Mouse (Mus musculus): ENCODE measurements around the gene Dus1l. TPM values are rescaled to one million over a fixed set of nuclear protein-coding genes. Genes with fewer than 3 reads are reported as not detected.
"Not testable (repeated sequence)": the region's sequence is repeated elsewhere in the genome, so short reads cannot be mapped to it uniquely, and the experiment has no call there.

Dus1l gene
- 10 to 100 TPM; 35.2 to 37.4 TPM for total RNA-seq (2021)
- long read RNA-seq, experiment 1, partial matches to known transcripts = 46 of 96 reads
- long read RNA-seq, experiment 1, other reads (novel, unspliced or antisense) = 49 of 96 reads
- long read RNA-seq, experiment 2, partial matches to known transcripts = 38 of 87 reads
- long read RNA-seq, experiment 2, other reads (novel, unspliced or antisense) = 49 of 87 reads

GRCm38 (mm10) chr11:120795756-120796613 is at the start of gene Dus1l:
Gene Dus1l, minus strand, starts transcription at chr11:120796403.
- intact Hi-C loops (cut with DNase I; ENCODE audit: low total_unique reads) = no loop called here
- peak; percentile 95 for DNase-seq

GRCm38 (mm10) chr11:120844329-120844728 is 48.1 kb upstream of the Dus1l start:
- no peak for DNase-seq
- intact Hi-C loops (cut with DNase I; ENCODE audit: low total_unique reads) = no loop called here

GRCm38 (mm10) chr11:120833555-120834280 is 37.5 kb upstream of the Dus1l start:
- DNase-seq = peak; percentile 1
- intact Hi-C loops (cut with DNase I; ENCODE audit: low total_unique reads) = no loop called here

GRCm38 (mm10) chr11:120832962-120833361 is 36.8 kb upstream of the Dus1l start:
- intact Hi-C loops (cut with DNase I; ENCODE audit: low total_unique reads); DNase-seq: not testable (repeated sequence)

- intact Hi-C loops (cut with DNase I; ENCODE audit: low total_unique reads) = no loop called here
- DNase-seq = no peak
These were observed 35.6 kb upstream of the Dus1l start for GRCm38 (mm10) chr11:120831659-120832440.

- DNase-seq = peak; percentile 4
- intact Hi-C loops (cut with DNase I; ENCODE audit: low total_unique reads) = no loop called here
These were observed 34.5 kb upstream of the Dus1l start for GRCm38 (mm10) chr11:120830686-120831085.

- peak; percentile 2 for DNase-seq
- intact Hi-C loops (cut with DNase I; ENCODE audit: low total_unique reads) = loop anchor here (10.0 kb wide), 1 partner anchor 65 kb away; no protein-coding TSS in a partner anchor
These were observed 33.7 kb upstream of the Dus1l start for GRCm38 (mm10) chr11:120829757-120830532.

GRCm38 (mm10) chr11:120828416-120828815 is 32.2 kb upstream of the Dus1l start:
- no peak for DNase-seq
- intact Hi-C loops (cut with DNase I; ENCODE audit: low total_unique reads) = loop anchor here (10.0 kb wide), 1 partner anchor 66 kb away; no protein-coding TSS in a partner anchor

- intact Hi-C loops (cut with DNase I; ENCODE audit: low total_unique reads) = loop anchor here (10.0 kb wide), 1 partner anchor 69 kb away; no protein-coding TSS in a partner anchor
- peak; percentile 3 for DNase-seq
These were observed 30.1 kb upstream of the Dus1l start for GRCm38 (mm10) chr11:120826016-120826953.

GRCm38 (mm10) chr11:120825289-120825863 is 29.2 kb upstream of the Dus1l start:
- intact Hi-C loops (cut with DNase I; ENCODE audit: low total_unique reads) = loop anchor here (10.0 kb wide), 1 partner anchor 69 kb away; no protein-coding TSS in a partner anchor

GRCm38 (mm10) chr11:120824787-120825288 is 28.6 kb upstream of the Dus1l start:
- DNase-seq = no peak
- intact Hi-C loops (cut with DNase I; ENCODE audit: low total_unique reads) = loop anchor here (10.0 kb wide), 1 partner anchor 70 kb away; no protein-coding TSS in a partner anchor

More at GRCm38 (mm10) chr11:120825289-120825863, 29.2 kb upstream of the Dus1l start:
- peak; percentile 17 for DNase-seq

GRCm38 (mm10) chr11:120823956-120824786 is 28.0 kb upstream of the Dus1l start, which contains the start of gene Fasn:
Gene Fasn, minus strand, starts transcription at chr11:120824547.
- peak; percentile 98 for DNase-seq
- intact Hi-C loops (cut with DNase I; ENCODE audit: low total_unique reads) = loop anchor here (10.0 kb wide), 1 partner anchor 71 kb away; no protein-coding TSS in a partner anchor

GRCm38 (mm10) chr11:120823551-120823947 is 27.3 kb upstream of the Dus1l start:
- peak; percentile 66 for DNase-seq
- intact Hi-C loops (cut with DNase I; ENCODE audit: low total_unique reads) = loop anchor here (10.0 kb wide), 1 partner anchor 71 kb away; no protein-coding TSS in a partner anchor

GRCm38 (mm10) chr11:120822831-120823550 is 26.8 kb upstream of the Dus1l start:
- peak; percentile 30 for DNase-seq
- intact Hi-C loops (cut with DNase I; ENCODE audit: low total_unique reads) = loop anchor here (10.0 kb wide), 1 partner anchor 72 kb away; no protein-coding TSS in a partner anchor

GRCm38 (mm10) chr11:120822321-120822720 is 26.1 kb upstream of the Dus1l start:
- peak; percentile 2 for DNase-seq
- intact Hi-C loops (cut with DNase I; ENCODE audit: low total_unique reads) = loop anchor here (10.0 kb wide), 1 partner anchor 72 kb away; no protein-coding TSS in a partner anchor

Measured in gastrocnemius, postnatal 14 days (tissue).